Mouse (Mus musculus) small intestine, adult 2 months (tissue): Measurements from ENCODE around the gene Nsun2.

Experiments
- CTCF ChIP-seq: fragments of 200-500 bp; IDR thresholded peaks from 2 replicates; pipeline ENCODE4 v1.5.1; 2012; ENCODE audit warnings: low read depth, mild to moderate bottlenecking, control low read depth, inconsistent platforms, low read length, moderate library complexity, mixed read lengths; ENCODE audit not compliant: insufficient replicate concordance, insufficient read length; ENCODE audit errors: extremely low read depth
- POLR2A ChIP-seq: fragments of 200-500 bp; IDR thresholded peaks from 2 replicates; pipeline ENCODE4 v1.6.1; 2012; ENCODE audit warnings: low read depth, mild to moderate bottlenecking, control low read depth, inconsistent platforms, low read length, moderate library complexity

GRCm38 (mm10) chr13:69631111-69631510 is 97.6 kb downstream of the Nsun2 start:
- TF ChIP-seq POLR2A: no peak
- no peak for TF ChIP-seq CTCF
